Mouse (Mus musculus): ENCODE measurements around the gene Stab2. TPM values are rescaled to one million over a fixed set of nuclear protein-coding genes. Genes with fewer than 3 reads are reported as not detected.
A peak's percentile ranks its signal among the peaks of the same experiment; 100 is the strongest.

The Stab2 gene
- polyA plus RNA-seq (2015; fragmentation: Nextera tagmentation; extraction: Ambion mirVana) = 6.8 and 9.8 TPM in 2 replicates

DNA sequence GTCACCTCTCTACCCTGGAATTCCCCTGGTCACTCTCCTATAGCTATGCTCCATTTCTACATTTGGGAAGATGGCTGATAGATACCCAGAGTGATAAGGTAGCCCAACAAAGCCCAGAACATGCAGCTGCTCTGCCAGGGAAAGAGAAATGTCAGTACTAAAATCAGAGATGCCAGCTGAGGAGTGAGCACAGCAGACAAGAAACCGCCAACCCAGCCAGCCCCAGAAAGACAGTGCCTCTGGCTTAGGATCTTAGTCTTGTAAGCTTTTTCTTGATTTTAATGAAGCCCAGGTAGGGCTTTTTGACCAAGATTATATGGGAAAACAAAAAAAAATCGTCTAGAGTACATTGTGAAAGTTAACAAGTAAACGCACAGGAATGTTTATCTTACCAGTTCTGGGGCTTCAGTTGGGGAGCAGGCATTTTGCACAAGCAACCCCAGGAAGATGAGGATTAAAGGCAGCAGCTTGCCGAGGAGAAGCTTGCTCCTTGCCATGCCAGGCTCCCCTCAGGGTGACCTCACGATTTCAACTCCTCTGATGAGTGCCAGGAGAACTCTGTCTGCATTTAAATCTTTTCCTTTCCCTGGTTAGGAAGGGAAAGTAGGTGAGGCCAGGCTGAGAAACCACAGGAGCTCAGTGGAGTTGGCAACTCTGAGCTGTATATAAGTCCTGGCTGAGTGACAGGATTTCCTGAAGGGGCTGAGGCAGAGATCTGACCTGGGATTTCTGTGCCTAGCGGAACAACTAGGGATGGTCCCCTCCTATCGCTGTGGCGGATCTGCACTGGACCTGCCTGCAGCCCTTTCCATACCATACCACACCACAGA lies at the start of gene Stab2:
Gene Stab2, minus strand, starts transcription at position 641 of the 830 bp plus-strand sequence.
- H3K4me1 ChIP-seq (replicated peaks; ENCODE audit: control insufficient read depth, insufficient read depth, low read length) = no peaks in the 10 kb centered on the region
- H3K9ac ChIP-seq (ENCODE audit: low read length) = no peak within 1 kb of the TSS
- H3K27ac ChIP-seq (ENCODE audit: low read length) = 0 out of 2 replicates have a peak within 1 kb of the TSS, but pooled peaks have one; percentile 27
- peak within 1 kb of the TSS; percentile 21; the same call in 1 of the 2 replicates for H3K4me2 ChIP-seq (ENCODE audit: low read depth, low read length)
- H3K27me3 ChIP-seq (ENCODE audit: control insufficient read depth, insufficient read depth, low read depth, low read length) = no peaks in the 10 kb centered on the region
- no peaks in the 10 kb centered on the region for H3K36me3 ChIP-seq (ENCODE audit: control insufficient read depth, insufficient read depth, low read length)
- 47% methylated on average over 8 of the region's 8 CpGs for WGBS
- no peaks in the 10 kb centered on the region for H3K9me3 ChIP-seq (ENCODE audit: control insufficient read depth, low read length)
- no peak for ATAC-seq (ENCODE audit: low read depth)
- H3K4me3 ChIP-seq (ENCODE audit: low read length) = no peak within 1 kb of the TSS

DNA sequence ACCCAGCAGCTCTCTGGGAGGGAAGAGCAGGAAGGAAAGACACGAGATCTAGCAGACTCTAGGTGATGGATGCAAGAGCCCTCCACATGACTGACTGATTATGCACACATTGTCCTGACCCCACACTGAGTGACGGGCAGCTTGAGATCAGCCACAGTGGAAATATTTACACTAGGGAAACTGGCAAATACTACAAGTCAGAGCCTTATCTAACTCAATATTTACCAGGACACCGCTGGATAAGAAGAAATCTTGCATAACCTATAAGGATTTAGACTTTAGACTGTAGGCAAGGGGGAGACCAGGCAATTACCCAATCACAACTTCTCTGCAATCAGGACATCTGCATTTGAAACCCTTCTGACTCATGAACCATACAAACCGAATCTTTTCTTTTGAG lies 43.9 kb upstream of the Stab2 start:
- peak; percentile 41; the same call in 1 of the 2 replicates for ATAC-seq (ENCODE audit: low read depth)

DNA sequence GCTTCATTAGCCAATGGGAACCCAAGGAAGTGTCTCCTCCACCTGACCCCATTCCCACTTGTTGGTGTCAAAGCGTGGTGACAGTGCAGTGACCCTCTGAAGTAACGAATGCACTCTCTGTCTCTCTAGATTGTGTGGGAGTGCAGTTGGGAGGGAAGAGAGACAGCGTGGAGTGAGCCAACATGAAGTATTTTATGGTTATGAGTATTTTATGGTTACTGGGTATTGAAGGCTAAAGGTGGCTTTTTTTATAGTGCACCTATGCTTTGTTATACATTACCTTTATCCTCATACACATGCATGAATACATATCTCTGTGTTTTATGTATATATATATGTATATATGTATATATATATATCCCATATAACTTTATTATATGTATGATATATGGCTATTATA lies 41.4 kb upstream of the Stab2 start:
- Histone ChIP-seq H3K4me3 (ENCODE audit: low read length) (no peak overlapping the region), H3K4me2 (ENCODE audit: low read depth, low read length) (no peak overlapping the region), H3K9me3 (ENCODE audit: control insufficient read depth, low read length) (no peaks in the 10 kb centered on the region), H3K4me1 (replicated peaks; ENCODE audit: control insufficient read depth, insufficient read depth, low read length) (no peaks in the 10 kb centered on the region; the same call in 1 of the 2 replicates), H3K27ac (ENCODE audit: low read length) (no peak overlapping the region), H3K27me3 (ENCODE audit: control insufficient read depth, insufficient read depth, low read depth, low read length) (no peaks in the 10 kb centered on the region), H3K9ac (ENCODE audit: low read length) (no peak overlapping the region), H3K36me3 (ENCODE audit: control insufficient read depth, insufficient read depth, low read length) (no peaks in the 10 kb centered on the region)
- ATAC-seq (ENCODE audit: low read depth) = no peak
- 77% methylated on average over 3 of the region's 3 CpGs for WGBS

More for the DNA sequence above, 43.9 kb upstream of the Stab2 start:
- Histone ChIP-seq H3K9ac (ENCODE audit: low read length) (no peak overlapping the region), H3K4me3 (ENCODE audit: low read length) (no peak overlapping the region), H3K9me3 (ENCODE audit: control insufficient read depth, low read length) (no peaks in the 10 kb centered on the region), H3K27ac (ENCODE audit: low read length) (no peak overlapping the region), H3K4me1 (replicated peaks; ENCODE audit: control insufficient read depth, insufficient read depth, low read length) (no peaks in the 10 kb centered on the region), H3K36me3 (ENCODE audit: control insufficient read depth, insufficient read depth, low read length) (no peaks in the 10 kb centered on the region), H3K4me2 (ENCODE audit: low read depth, low read length) (no peak overlapping the region), H3K27me3 (ENCODE audit: control insufficient read depth, insufficient read depth, low read depth, low read length) (no peaks in the 10 kb centered on the region)
- WGBS = 18% methylated on average over 4 of the region's 4 CpGs

DNA sequence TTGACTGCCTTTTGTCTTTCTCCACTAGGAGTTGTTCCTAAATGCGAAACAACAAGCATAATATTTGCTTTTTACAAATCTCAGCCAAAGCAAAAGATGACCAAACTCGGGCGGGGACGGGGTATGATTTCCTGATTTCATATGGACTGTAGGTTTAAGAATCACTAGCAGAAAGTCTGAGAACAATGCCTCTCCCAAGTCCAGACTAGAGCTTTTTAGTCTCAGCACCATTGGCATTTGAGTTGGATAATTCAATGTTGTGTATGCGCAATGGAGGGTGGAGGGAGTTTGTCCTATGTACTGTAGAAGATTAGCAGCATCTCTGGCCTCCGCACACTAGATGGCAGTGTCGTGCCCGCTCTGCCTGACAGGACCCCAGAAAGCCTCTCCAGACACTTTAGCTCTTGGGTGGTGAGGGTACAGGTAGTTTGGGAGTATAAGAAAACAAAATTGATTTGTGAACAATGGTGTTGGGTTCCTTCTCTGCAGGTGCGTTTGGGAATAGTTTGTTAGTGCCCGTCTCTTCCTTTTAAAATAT lies 39.2 kb upstream of the Stab2 start:
- Histone ChIP-seq H3K27me3 (ENCODE audit: control insufficient read depth, insufficient read depth, low read depth, low read length) (no peaks in the 10 kb centered on the region), H3K36me3 (ENCODE audit: control insufficient read depth, insufficient read depth, low read length) (no peaks in the 10 kb centered on the region), H3K4me2 (ENCODE audit: low read depth, low read length) (no peak overlapping the region), H3K9ac (ENCODE audit: low read length) (no peak overlapping the region), H3K27ac (ENCODE audit: low read length) (no peak overlapping the region), H3K4me1 (replicated peaks; ENCODE audit: control insufficient read depth, insufficient read depth, low read length) (no peaks in the 10 kb centered on the region; the same call in 1 of the 2 replicates), H3K4me3 (ENCODE audit: low read length) (no peak overlapping the region), H3K9me3 (ENCODE audit: control insufficient read depth, low read length) (no peaks in the 10 kb centered on the region)
- no peak for ATAC-seq (ENCODE audit: low read depth)
- WGBS = 83% methylated on average over 10 of the region's 10 CpGs

DNA sequence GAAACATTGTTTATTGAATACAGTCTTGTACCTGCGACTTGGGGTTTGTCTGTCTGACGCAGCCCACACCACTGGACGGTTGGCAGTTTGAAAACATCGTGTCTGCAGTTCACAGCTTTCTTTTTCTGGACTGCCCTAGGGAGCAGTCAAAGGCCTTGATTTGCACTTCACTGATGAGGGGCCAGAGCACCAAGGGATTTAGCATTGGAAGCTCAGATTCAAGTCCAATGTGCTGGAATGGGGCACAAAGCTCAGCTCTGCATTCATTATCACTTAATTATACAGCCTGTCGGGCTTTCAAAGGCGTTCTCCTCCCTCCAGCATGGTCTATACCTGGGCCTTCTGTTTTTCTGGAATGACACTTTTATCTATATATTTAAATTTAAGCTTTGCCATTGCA lies 38.6 kb upstream of the Stab2 start:
- Histone ChIP-seq H3K4me3 (ENCODE audit: low read length) (no peak overlapping the region), H3K4me2 (ENCODE audit: low read depth, low read length) (no peak overlapping the region), H3K9ac (ENCODE audit: low read length) (no peak overlapping the region), H3K36me3 (ENCODE audit: control insufficient read depth, insufficient read depth, low read length) (no peaks in the 10 kb centered on the region), H3K27ac (ENCODE audit: low read length) (no peak overlapping the region), H3K4me1 (replicated peaks; ENCODE audit: control insufficient read depth, insufficient read depth, low read length) (no peaks in the 10 kb centered on the region; the same call in 1 of the 2 replicates), H3K27me3 (ENCODE audit: control insufficient read depth, insufficient read depth, low read depth, low read length) (no peaks in the 10 kb centered on the region), H3K9me3 (ENCODE audit: control insufficient read depth, low read length) (no peaks in the 10 kb centered on the region)
- ATAC-seq (ENCODE audit: low read depth) = no peak
- WGBS = 40% methylated on average over 6 of the region's 6 CpGs

DNA sequence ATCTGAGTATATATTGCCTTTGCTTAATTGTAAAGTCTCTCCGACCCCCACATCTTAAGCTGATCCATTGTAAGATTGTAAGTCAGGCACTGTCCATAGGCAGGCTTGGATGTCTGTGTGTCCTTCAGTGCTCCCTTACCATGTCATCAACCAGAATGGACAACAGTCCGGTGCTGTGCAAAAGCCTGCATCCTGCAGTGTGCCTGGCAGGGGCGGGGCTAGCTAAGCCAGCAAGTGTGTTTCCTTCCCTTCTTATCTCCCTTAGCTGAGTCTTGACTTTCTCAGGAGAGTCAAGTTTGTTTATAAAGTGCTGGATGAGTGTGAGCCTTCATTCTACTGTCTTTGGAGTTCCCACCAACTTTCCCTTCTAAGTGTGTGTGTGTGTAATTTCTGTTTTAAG lies 37.4 kb upstream of the Stab2 start:
- no peaks in the 10 kb centered on the region; the same call in 1 of the 2 replicates for H3K4me1 ChIP-seq (replicated peaks; ENCODE audit: control insufficient read depth, insufficient read depth, low read length)
- H3K4me2 ChIP-seq (ENCODE audit: low read depth, low read length) = no peak overlapping the region
- WGBS = 36% methylated on average over 3 of the region's 3 CpGs
- H3K27ac ChIP-seq (ENCODE audit: low read length) = no peak overlapping the region
- no peak overlapping the region for H3K9ac ChIP-seq (ENCODE audit: low read length)
- H3K27me3 ChIP-seq (ENCODE audit: control insufficient read depth, insufficient read depth, low read depth, low read length) = no peaks in the 10 kb centered on the region
- 0 out of 2 replicates have a peak, but pooled peaks have one; percentile 20 for ATAC-seq (ENCODE audit: low read depth)
- H3K4me3 ChIP-seq (ENCODE audit: low read length) = no peak overlapping the region
- no peaks in the 10 kb centered on the region for H3K36me3 ChIP-seq (ENCODE audit: control insufficient read depth, insufficient read depth, low read length)
- H3K9me3 ChIP-seq (ENCODE audit: control insufficient read depth, low read length) = no peaks in the 10 kb centered on the region

DNA sequence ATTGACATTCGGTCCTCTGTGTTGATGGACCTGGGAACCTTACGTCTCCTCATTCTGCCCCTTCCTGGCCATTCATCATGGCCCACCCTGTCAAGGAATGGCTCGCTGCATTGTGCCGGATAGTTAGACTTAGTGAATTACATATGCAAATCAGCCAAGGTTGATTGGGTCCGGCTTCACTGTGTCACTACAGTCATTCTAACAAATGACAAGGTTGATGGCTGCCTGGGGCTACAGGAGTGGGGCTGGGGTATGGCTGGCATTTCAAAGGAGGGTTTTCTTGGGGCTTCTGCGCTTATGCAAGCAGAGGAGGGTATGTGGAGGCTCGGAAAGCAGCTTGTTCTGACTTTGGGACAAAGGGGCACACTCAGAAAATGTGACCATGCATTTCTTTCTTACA lies 33.4 kb upstream of the Stab2 start:
- no peaks in the 10 kb centered on the region for H3K9me3 ChIP-seq (ENCODE audit: control insufficient read depth, low read length)
- 84% methylated on average over 7 of the region's 7 CpGs for WGBS

DNA sequence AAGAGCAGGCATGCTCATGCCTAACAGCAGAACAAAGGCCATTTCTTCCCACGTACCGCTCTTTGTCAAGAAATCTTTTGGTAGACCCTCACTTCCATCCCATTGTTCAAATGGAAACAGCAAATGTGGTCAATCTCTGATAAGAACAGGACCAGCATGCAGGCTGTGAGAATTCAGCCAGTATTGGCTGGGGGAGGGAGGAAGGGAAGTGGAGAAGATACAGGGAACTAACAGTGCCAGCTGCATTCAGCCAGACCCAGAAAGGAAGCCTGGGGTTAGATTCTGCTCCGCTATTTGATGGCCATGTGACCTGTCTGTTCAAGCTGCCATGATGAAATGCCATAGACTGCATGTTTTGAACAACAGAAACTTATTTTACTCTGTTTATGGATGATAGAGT lies 32.0 kb upstream of the Stab2 start:
- Histone ChIP-seq H3K9ac (ENCODE audit: low read length) (no peak overlapping the region), H3K27ac (ENCODE audit: low read length) (no peak overlapping the region), H3K4me1 (replicated peaks; ENCODE audit: control insufficient read depth, insufficient read depth, low read length) (no peaks in the 10 kb centered on the region), H3K4me3 (ENCODE audit: low read length) (no peak overlapping the region), H3K36me3 (ENCODE audit: control insufficient read depth, insufficient read depth, low read length) (no peaks in the 10 kb centered on the region), H3K9me3 (ENCODE audit: control insufficient read depth, low read length) (no peaks in the 10 kb centered on the region), H3K4me2 (ENCODE audit: low read depth, low read length) (no peak overlapping the region), H3K27me3 (ENCODE audit: control insufficient read depth, insufficient read depth, low read depth, low read length) (0 out of 2 replicates have a peak, but pooled peaks cover 2% of the 10 kb centered on the region)
- 78% methylated on average over 3 of the region's 3 CpGs for WGBS
- no peak for ATAC-seq (ENCODE audit: low read depth)

More for the DNA sequence above, 33.4 kb upstream of the Stab2 start:
- H3K9ac ChIP-seq (ENCODE audit: low read length) = no peak overlapping the region
- no peaks in the 10 kb centered on the region for H3K27me3 ChIP-seq (ENCODE audit: control insufficient read depth, insufficient read depth, low read depth, low read length)
- no peaks in the 10 kb centered on the region; the same call in 1 of the 2 replicates for H3K4me1 ChIP-seq (replicated peaks; ENCODE audit: control insufficient read depth, insufficient read depth, low read length)
- H3K36me3 ChIP-seq (ENCODE audit: control insufficient read depth, insufficient read depth, low read length) = no peaks in the 10 kb centered on the region
- H3K4me2 ChIP-seq (ENCODE audit: low read depth, low read length) = no peak overlapping the region
- ATAC-seq (ENCODE audit: low read depth) = no peak
- no peak overlapping the region for H3K27ac ChIP-seq (ENCODE audit: low read length)
- H3K4me3 ChIP-seq (ENCODE audit: low read length) = no peak overlapping the region

DNA sequence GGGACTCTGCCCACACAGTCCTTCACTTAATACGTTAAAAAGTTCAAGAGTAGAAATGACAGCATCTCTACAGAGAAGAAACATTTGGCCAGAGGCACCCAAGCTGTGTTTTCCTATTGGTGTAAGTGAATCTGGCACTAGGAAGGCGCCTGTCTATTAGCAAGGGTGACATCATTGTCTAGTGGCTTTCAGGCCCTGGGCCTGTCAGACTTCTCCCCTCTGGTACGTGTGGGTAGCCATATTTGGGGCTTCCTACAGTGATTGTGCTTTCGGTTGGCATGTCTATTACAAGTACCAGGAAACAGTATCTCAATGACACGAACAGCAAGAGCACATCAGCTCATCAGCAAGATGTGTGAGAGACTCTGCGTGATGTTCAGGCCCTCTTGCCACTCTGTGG lies 31.5 kb upstream of the Stab2 start:
- H3K27ac ChIP-seq (ENCODE audit: low read length) = no peak overlapping the region
- ATAC-seq (ENCODE audit: low read depth) = no peak
- H3K27me3 ChIP-seq (ENCODE audit: control insufficient read depth, insufficient read depth, low read depth, low read length) = 0 out of 2 replicates have a peak, but pooled peaks cover 2% of the 10 kb centered on the region
- H3K4me2 ChIP-seq (ENCODE audit: low read depth, low read length) = no peak overlapping the region
- no peak overlapping the region for H3K4me3 ChIP-seq (ENCODE audit: low read length)
- no peaks in the 10 kb centered on the region for H3K36me3 ChIP-seq (ENCODE audit: control insufficient read depth, insufficient read depth, low read length)
- H3K4me1 ChIP-seq (replicated peaks; ENCODE audit: control insufficient read depth, insufficient read depth, low read length) = no peaks in the 10 kb centered on the region
- WGBS = 77% methylated on average over 6 of the region's 6 CpGs
- H3K9me3 ChIP-seq (ENCODE audit: control insufficient read depth, low read length) = no peaks in the 10 kb centered on the region
- no peak overlapping the region for H3K9ac ChIP-seq (ENCODE audit: low read length)
